Mouse (Mus musculus): ENCODE measurements at regions not wholly inside any gene's neighbourhood (a gene's known extent, or its start where the extent isn't known, plus 50 kb on each side); places are given as distances from the start of the nearest gene placed in this dataset.

DNA sequence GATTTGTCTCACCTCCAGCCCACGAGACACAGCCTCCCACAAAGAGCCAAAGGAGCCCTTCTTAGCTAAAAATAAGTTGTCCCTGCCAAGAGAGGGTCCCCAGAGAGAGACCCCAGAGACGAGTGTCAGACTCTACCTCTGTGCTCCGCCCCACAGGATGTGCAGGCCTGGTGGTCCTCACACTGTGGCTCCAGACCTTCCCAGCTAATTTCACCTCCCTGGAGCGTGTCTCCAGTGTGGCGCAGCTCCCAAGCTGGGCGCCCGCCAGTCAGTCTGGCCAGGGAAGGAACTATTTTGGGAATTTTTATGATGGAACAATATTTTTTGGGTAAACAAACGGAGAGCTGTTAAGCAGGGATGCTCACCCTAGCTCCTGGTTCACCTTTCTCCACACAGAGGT is 50.8 kb upstream of the Jdp2 start:
- no peak for TF ChIP-seq CTCF (IDR thresholded peaks at IDR 0.05; ENCODE audit: low read depth)
- TF ChIP-seq EP300 (IDR thresholded peaks at IDR 0.05; ENCODE audit: low read depth), result no peak
